Mouse (Mus musculus) heart, adult 18-20 months (tissue): ENCODE results near the gene Trem1. TPM values are rescaled to one million over a fixed set of nuclear protein-coding genes. Genes with fewer than 3 reads are reported as not detected.
A peak's percentile ranks its signal among the peaks of the same experiment; 100 is the strongest.

Experiments used
- DNase-seq, 2 experiments: peaks; one replicate each; pipeline ENCODE4 v3.0.0; 2021 to 2022; ENCODE audit warnings: mixed read lengths in 1 of 2
- long read RNA-seq, 2 experiments: library from polyadenylated mRNA; stranded (forward); transcript quantifications; one replicate each; pipeline ENCODE4 v2.0.0; 2021
- total RNA-seq, 2 experiments: library from RNA; stranded (reverse); gene quantifications; 2 replicates each; pipeline ENCODE4 v1.2.3; 2021

The Trem1 gene
- under 1 TPM in 1 of 2 experiments, not detected in 1; 0.13 TPM for total RNA-seq
- long read RNA-seq, experiment 1 = 0 reads
- long read RNA-seq, experiment 2 = 0 reads

- no peak for DNase-seq
Observed at GRCm38 (mm10) chr17:48232518-48232917, at the start of gene Trem1. Gene Trem1 (plus strand): TSS chr17:48232768.

- DNase-seq = no peak
Observed at GRCm38 (mm10) chr17:48185252-48185651, 47.3 kb upstream of the Trem1 start.

- no peak for DNase-seq
Observed at GRCm38 (mm10) chr17:48192366-48192765, 40.2 kb upstream of the Trem1 start.

GRCm38 (mm10) chr17:48203086-48203485 lies 29.5 kb upstream of the Trem1 start:
- no peak for DNase-seq

- DNase-seq = no peak
Observed at GRCm38 (mm10) chr17:48212596-48212995, 20.0 kb upstream of the Trem1 start.

GRCm38 (mm10) chr17:48213511-48213910 lies 19.1 kb upstream of the Trem1 start:
- DNase-seq = no peak

GRCm38 (mm10) chr17:48215429-48215828 lies 17.1 kb upstream of the Trem1 start:
- no peak for DNase-seq

- DNase-seq = no peak
Observed at GRCm38 (mm10) chr17:48230680-48231079, 1.9 kb upstream of the Trem1 start.

- DNase-seq = no peak
Observed at GRCm38 (mm10) chr17:48233789-48234188, 1.2 kb downstream of the Trem1 start.

GRCm38 (mm10) chr17:48234550-48234949 lies 2.0 kb downstream of the Trem1 start:
- DNase-seq = no peak

GRCm38 (mm10) chr17:48235773-48236370 lies 3.3 kb downstream of the Trem1 start:
- no peak for DNase-seq

GRCm38 (mm10) chr17:48237621-48238020 lies 5.1 kb downstream of the Trem1 start:
- no peak for DNase-seq

GRCm38 (mm10) chr17:48247221-48247928 lies 14.8 kb downstream of the Trem1 start, which contains the start of gene Trem3:
Gene Trem3 (plus strand): TSS chr17:48247777.
- peak; percentile 21 to 35 for DNase-seq

GRCm38 (mm10) chr17:48249039-48249438 lies 16.5 kb downstream of the Trem1 start:
- DNase-seq = no peak

- no peak for DNase-seq
Observed at GRCm38 (mm10) chr17:48249501-48249900, 16.9 kb downstream of the Trem1 start.

GRCm38 (mm10) chr17:48250631-48251030 lies 18.1 kb downstream of the Trem1 start:
- DNase-seq = no peak

GRCm38 (mm10) chr17:48256575-48256974 lies 24.0 kb downstream of the Trem1 start:
- DNase-seq = no peak

- peak in 1 of 2 experiments; percentile 9 for DNase-seq
Observed at GRCm38 (mm10) chr17:48261868-48262267, 29.3 kb downstream of the Trem1 start.

- no peak for DNase-seq
Observed at GRCm38 (mm10) chr17:48263741-48264362, 31.3 kb downstream of the Trem1 start, which contains the start of gene Treml4. Gene Treml4 (plus strand): TSS chr17:48264295.

GRCm38 (mm10) chr17:48264662-48265061 lies 32.1 kb downstream of the Trem1 start:
- no peak for DNase-seq

- no peak for DNase-seq
Observed at GRCm38 (mm10) chr17:48266138-48266537, 33.6 kb downstream of the Trem1 start.

- no peak for DNase-seq
Observed at GRCm38 (mm10) chr17:48266610-48267304, 34.2 kb downstream of the Trem1 start.

- DNase-seq = no peak
Observed at GRCm38 (mm10) chr17:48267591-48267990, 35.0 kb downstream of the Trem1 start.
